Comparison of ENCODE assay signal across 23 mouse cellular contexts in genomic region chr17:22795213-22795612, GRCm38 (mm10).
DNase-seq lines count a peak whose midpoint lies in the region; ATAC-seq and TF ChIP-seq lines count a peak whose summit lies in the region.
"Had no signal": no experiment of that assay in that cellular context is flagged by ENCODE, and none has a peak within 500 bp of the region (broad histone marks: within the 10 kb centered on the region; RNA-seq: fewer than 3 reads in every experiment).

No protein-coding gene starts in this region.

- H3K79me2 ChIP-seq in CH12.LX (replicated peaks; ENCODE audit: control insufficient read depth, extremely low read depth, insufficient read depth, poor library complexity, severe bottlenecking) = no peaks in the 10 kb centered on the region

- no peak for ATAC-seq in forebrain, embryonic 14.5 days
- no peak for ATAC-seq in forebrain, embryonic 12.5 days (ENCODE audit: low FRiP score)
- peak; percentile 54; the same call in 1 of the 2 replicates for ATAC-seq in neural tube, embryonic 14.5 days (ENCODE audit: low read depth)
- no peak for ATAC-seq in kidney, embryonic 15.5 days (replicated peaks; ENCODE audit: low FRiP score)

- no peak overlapping the region for H3K27ac ChIP-seq in forebrain, embryonic 14.5 days (ENCODE audit: low read depth, low read length)
- no peak overlapping the region for H3K27ac ChIP-seq in forebrain, embryonic 12.5 days
- H3K27ac ChIP-seq in CH12.LX (ENCODE audit: insufficient read depth, low read depth) = no peak overlapping the region
- H3K27ac ChIP-seq in neural tube, embryonic 14.5 days (ENCODE audit: low read depth, low read length) = no peak overlapping the region
- no peak overlapping the region for H3K27ac ChIP-seq in kidney, embryonic 15.5 days
- H3K27ac ChIP-seq: heart, adult 2 months; heart, embryonic 15.5 days; limb, embryonic 10.5 days; midbrain, embryonic 10.5 days; stomach, postnatal 0 days had no signal

- no peaks in the 10 kb centered on the region for H3K27me3 ChIP-seq in forebrain, embryonic 14.5 days (replicated peaks; ENCODE audit: control insufficient read depth, insufficient read depth, low read length)
- H3K27me3 ChIP-seq in forebrain, embryonic 12.5 days = no peaks in the 10 kb centered on the region
- no peaks in the 10 kb centered on the region for H3K27me3 ChIP-seq in CH12.LX (replicated peaks)
- no peaks in the 10 kb centered on the region for H3K27me3 ChIP-seq in neural tube, embryonic 14.5 days (ENCODE audit: control insufficient read depth, insufficient read depth, low read length)
- no peaks in the 10 kb centered on the region for H3K27me3 ChIP-seq in kidney, embryonic 15.5 days
- H3K27me3 ChIP-seq: heart, embryonic 15.5 days had no signal

- no peak for TF ChIP-seq EP300 in CH12.LX (IDR thresholded peaks at IDR 0.05; ENCODE audit: low read length)

- WGBS in forebrain, embryonic 14.5 days = 70% methylated on average over 5 of the region's 5 CpGs
- 80% methylated on average over 5 of the region's 5 CpGs for WGBS in forebrain, embryonic 12.5 days
- WGBS in neural tube, embryonic 14.5 days = 56% methylated on average over 5 of the region's 5 CpGs
- 70% methylated on average over 5 of the region's 5 CpGs for WGBS in kidney, embryonic 15.5 days

- dilution Hi-C loops in CH12.LX (cut with MboI; ENCODE audit: extremely low pct_ligation_motif_present, extremely low pct_unique_long_range_greater_than_20kb, low sequenced_read_pairs) = no loop called here

- no peak for TF ChIP-seq RAD21 in CH12.LX (IDR thresholded peaks at IDR 0.05; ENCODE audit: low read depth, low read length)

- H3K4me1 ChIP-seq in forebrain, embryonic 14.5 days (ENCODE audit: control insufficient read depth, insufficient read depth, low read length) = no peaks in the 10 kb centered on the region
- H3K4me1 ChIP-seq in forebrain, embryonic 12.5 days = no peaks in the 10 kb centered on the region
- peaks cover 0 to 9% of the 10 kb centered on the region in 2 experiments; a peak in 1 of 4 replicates for H3K4me1 ChIP-seq in CH12.LX (ENCODE audit: control insufficient read depth in 1 of 2, insufficient read depth in 2 of 2)
- no peaks in the 10 kb centered on the region for H3K4me1 ChIP-seq in neural tube, embryonic 14.5 days (ENCODE audit: control insufficient read depth, insufficient read depth, low read length)
- H3K4me1 ChIP-seq in kidney, embryonic 15.5 days = no peaks in the 10 kb centered on the region
- H3K4me1 ChIP-seq: heart, embryonic 15.5 days; limb, embryonic 10.5 days; midbrain, embryonic 10.5 days had no signal

- TF ChIP-seq POLR2A in CH12.LX (IDR thresholded peaks at IDR 0.05; ENCODE audit: low read depth, low read length) = no peak

- peaks cover 36% of the 10 kb centered on the region for H3K9me3 ChIP-seq in forebrain, embryonic 14.5 days (replicated peaks; ENCODE audit: control insufficient read depth, low read length)
- peaks cover 60% of the 10 kb centered on the region for H3K9me3 ChIP-seq in forebrain, embryonic 12.5 days
- H3K9me3 ChIP-seq in CH12.LX (replicated peaks; ENCODE audit: low read length) = no peaks in the 10 kb centered on the region
- H3K9me3 ChIP-seq in neural tube, embryonic 14.5 days (ENCODE audit: control insufficient read depth, low read length) = peaks cover 23% of the 10 kb centered on the region
- peaks cover 8% of the 10 kb centered on the region for H3K9me3 ChIP-seq in kidney, embryonic 15.5 days (replicated peaks)
- H3K9me3 ChIP-seq: heart, embryonic 15.5 days had no signal

- DNase-seq in forebrain, embryonic 14.5 days (ENCODE audit: low spot score) = peak; percentile 5
- peak; percentile 3 for DNase-seq in layer of hippocampus, adult 9-11 months
- DNase-seq in layer of hippocampus, postnatal 36 days = no peak
- peak; percentile 12 for DNase-seq in CH12.LX (ENCODE audit: extremely low read depth)
- DNase-seq in cerebellum, adult 18-20 months = no peak
- DNase-seq: adrenal gland, postnatal 36 days; cerebellum, postnatal 10 days; embryo, embryonic 11 days; heart, adult 2 months; kidney, postnatal 25 days; lung, adult 2 months; lung, postnatal 4 days; right cerebral cortex, postnatal 25 days; thymus, postnatal 25 days had no signal

- no peak overlapping the region for H3K4me3 ChIP-seq in forebrain, embryonic 14.5 days (ENCODE audit: low read depth, low read length)
- H3K4me3 ChIP-seq in forebrain, embryonic 12.5 days (replicated peaks) = no peak overlapping the region
- no peak overlapping the region for H3K4me3 ChIP-seq in CH12.LX (replicated peaks in 1 of 3; ENCODE audit: low read depth in 2 of 3, low read length in 2 of 3, poor library complexity in 1 of 3)
- no peak overlapping the region for H3K4me3 ChIP-seq in neural tube, embryonic 14.5 days (ENCODE audit: low read depth, low read length)
- H3K4me3 ChIP-seq in kidney, embryonic 15.5 days (replicated peaks) = no peak overlapping the region
- H3K4me3 ChIP-seq: heart, adult 2 months; heart, embryonic 15.5 days; limb, embryonic 10.5 days; midbrain, embryonic 10.5 days; myocyte had no signal

- no peak overlapping the region for H3K9ac ChIP-seq in forebrain, embryonic 14.5 days (ENCODE audit: low read length)
- H3K9ac ChIP-seq in forebrain, embryonic 12.5 days = no peak overlapping the region
- no peak overlapping the region for H3K9ac ChIP-seq in CH12.LX (ENCODE audit: insufficient read depth, low read depth)
- H3K9ac ChIP-seq in neural tube, embryonic 14.5 days (replicated peaks; ENCODE audit: low read depth, low read length) = no peak overlapping the region
- H3K9ac ChIP-seq in kidney, embryonic 15.5 days = no peak overlapping the region
- H3K9ac ChIP-seq: heart, embryonic 15.5 days had no signal

- H3K36me3 ChIP-seq in forebrain, embryonic 14.5 days (ENCODE audit: control insufficient read depth, insufficient read depth, low read length) = no peaks in the 10 kb centered on the region
- H3K36me3 ChIP-seq in forebrain, embryonic 12.5 days (replicated peaks) = peaks cover 16% of the 10 kb centered on the region
- no peaks in the 10 kb centered on the region for H3K36me3 ChIP-seq in CH12.LX (replicated peaks in 1 of 2; ENCODE audit: control insufficient read depth in 1 of 2, insufficient read depth in 1 of 2, low read length in 1 of 2)
- H3K36me3 ChIP-seq in neural tube, embryonic 14.5 days (ENCODE audit: control insufficient read depth, insufficient read depth, low read length) = no peaks in the 10 kb centered on the region
- peaks cover 15% of the 10 kb centered on the region for H3K36me3 ChIP-seq in kidney, embryonic 15.5 days
- H3K36me3 ChIP-seq: heart, embryonic 15.5 days had no signal

- no peak for TF ChIP-seq CTCF in CH12.LX (conservative IDR thresholded peaks at IDR 0.05 in 1 of 2, IDR thresholded peaks at IDR 0.05 in 1 of 2; ENCODE audit: low read depth in 2 of 2, low read length in 2 of 2)

- no peak overlapping the region for H3K4me2 ChIP-seq in forebrain, embryonic 14.5 days (ENCODE audit: low read length)
- no peak overlapping the region for H3K4me2 ChIP-seq in forebrain, embryonic 12.5 days
- peak overlapping the region; percentile 29; the same call in 1 of the 2 replicates for H3K4me2 ChIP-seq in CH12.LX (ENCODE audit: insufficient read depth, low read depth, poor library complexity, severe bottlenecking)
- H3K4me2 ChIP-seq in neural tube, embryonic 14.5 days (ENCODE audit: low read depth, low read length) = no peak overlapping the region
- H3K4me2 ChIP-seq in kidney, embryonic 15.5 days = no peak overlapping the region
- H3K4me2 ChIP-seq: heart, embryonic 15.5 days; liver, embryonic 11.5 days had no signal

- in situ Hi-C loops in CH12.LX (cut with MboI; ENCODE audit: low pct_ligation_motif_present, low pct_unique_long_range_greater_than_20kb, low sequenced_read_pairs) = no loop called here

TF ChIP-seq in CH12.LX, 34 proteins besides CTCF, POLR2A, EP300 and RAD21:
- TF ChIP-seq IRF4 (IDR thresholded peaks at IDR 0.05; ENCODE audit: low read depth, low read length) (no peak), UBTF (IDR thresholded peaks at IDR 0.05; ENCODE audit: low read depth, low read length) (no peak), TCF12 (IDR thresholded peaks at IDR 0.05; ENCODE audit: low read depth, low read length) (no peak)

Comparison
In these comparisons a context has a peak if more than half of its experiments do, and no peak if none do; other contexts are left out.
1. DNase-seq: peak in forebrain, embryonic 14.5 days (single experiment), layer of hippocampus, adult 9-11 months (single experiment) and CH12.LX (single experiment); none in layer of hippocampus, postnatal 36 days (0 of 2) and cerebellum, adult 18-20 months (0 of 2).